Mouse (Mus musculus) cerebellum, adult 2 months (tissue): ENCODE data around the gene Sh3gl3.

Experiments used
- CTCF ChIP-seq: fragments of 200-500 bp; IDR thresholded peaks from 2 replicates; pipeline ENCODE4 v1.5.1; 2011; ENCODE audit warnings: low read depth, mild to moderate bottlenecking, control low read depth, low read length, moderate library complexity, borderline replicate concordance; ENCODE audit not compliant: insufficient read depth
- POLR2A ChIP-seq: fragments of 200-500 bp; IDR thresholded peaks from 2 replicates; pipeline ENCODE4 v1.6.1; 2011; ENCODE audit warnings: low read length, control low read depth, borderline replicate concordance; ENCODE audit not compliant: insufficient read depth

DNA sequence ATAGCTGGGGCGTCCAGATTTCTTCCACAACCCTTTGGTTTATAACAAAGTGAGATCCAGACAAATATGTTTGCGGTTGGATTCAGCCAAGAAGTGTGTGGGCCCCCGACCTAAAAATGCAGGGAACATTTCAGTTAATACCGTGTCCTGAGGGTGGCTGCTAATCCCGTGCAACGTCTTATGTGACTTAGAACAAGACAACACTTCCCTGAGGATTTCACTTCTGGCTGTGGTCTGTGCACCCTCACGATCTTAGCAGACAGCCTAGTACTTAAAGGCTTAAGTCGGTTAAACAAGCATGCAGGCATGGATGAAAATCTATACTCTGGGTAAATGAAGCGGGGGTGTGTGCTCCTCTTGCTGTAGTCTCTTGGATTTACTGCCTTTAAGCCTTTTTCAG is 164.5 kb downstream of the Sh3gl3 start:
- no peak for TF ChIP-seq POLR2A
- TF ChIP-seq CTCF = no peak
